Mouse (Mus musculus) embryo, embryonic 10.5 days (tissue): ENCODE measurements at regions not wholly inside any gene's neighbourhood (a gene's known extent, or its start where the extent isn't known, plus 50 kb on each side); places are given as distances from the start of the nearest gene placed in this dataset.
"Not testable (repeated sequence)": the region's sequence is repeated elsewhere in the genome, so short reads cannot be mapped to it uniquely, and the experiment has no call there.

Experiments
- DNase-seq: peaks from one replicate; pipeline ENCODE4 v3.0.0-alpha.2; 2015; ENCODE audit warnings: low spot score

DNA sequence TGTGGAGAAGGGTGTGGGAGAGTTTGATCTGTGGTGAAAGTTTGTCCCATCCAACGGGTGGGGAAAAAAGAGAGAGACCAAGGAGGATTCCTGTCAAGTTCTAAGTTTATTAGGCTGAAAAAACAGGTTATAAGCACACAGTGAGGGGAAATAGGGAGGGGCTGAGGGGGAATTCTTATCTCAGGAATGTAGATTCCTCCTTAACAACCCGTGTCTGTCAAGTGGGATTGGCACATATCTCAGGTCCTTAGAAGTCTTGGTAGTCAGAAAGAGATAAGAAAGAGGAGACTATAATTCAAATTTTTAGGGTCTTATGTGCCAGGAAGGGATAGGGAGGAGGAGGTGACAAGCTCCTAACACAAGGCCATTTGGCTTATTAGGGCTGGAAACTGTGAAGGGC lies 128.9 kb downstream of the 5530400C23Rik start:
- DNase-seq = peak; percentile 1

DNA sequence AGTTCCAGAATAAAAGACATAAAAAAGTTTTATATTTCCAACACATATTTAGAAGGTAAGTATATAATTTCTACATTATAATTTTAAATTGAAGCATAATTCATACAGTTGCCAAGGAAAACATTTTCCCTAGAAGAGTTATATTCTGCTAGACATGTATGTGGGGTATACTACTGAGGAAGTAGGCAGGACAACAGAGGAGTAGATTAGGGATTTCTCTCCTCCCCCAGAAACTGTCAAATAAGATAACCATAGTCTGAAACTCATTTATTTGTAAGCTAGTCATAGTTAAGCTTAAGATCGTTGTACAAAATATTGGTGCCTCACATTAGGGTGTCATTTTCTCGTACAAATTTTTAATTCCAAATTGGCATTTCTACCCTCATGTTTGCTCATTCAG lies 139.7 kb downstream of the 5530400C23Rik start:
- DNase-seq = no peak

DNA sequence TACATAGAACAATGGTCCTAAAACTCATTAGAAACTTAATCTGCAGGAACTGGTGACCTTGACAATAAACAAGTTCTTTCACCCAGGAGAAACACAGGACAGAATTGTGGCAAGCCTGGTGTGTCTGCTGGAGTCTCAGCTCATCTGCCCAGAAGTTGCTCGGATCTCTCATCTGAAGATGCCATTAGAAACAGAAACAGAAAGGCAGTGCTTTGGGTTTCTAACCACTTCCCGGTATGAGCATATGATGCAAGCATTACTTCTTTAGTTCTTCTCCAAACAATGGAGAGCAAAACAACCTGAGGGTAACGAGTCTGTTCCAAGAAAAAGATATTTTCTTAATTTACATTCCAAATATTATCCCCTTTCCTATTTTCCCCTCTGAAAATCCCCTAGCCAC lies 150.8 kb downstream of the 5530400C23Rik start:
- DNase-seq = not testable (repeated sequence)
